Mouse (Mus musculus): ENCODE results near the gene Aars.

The Aars gene

GRCm38 (mm10) chr8:111093865-111094718 lies 61.1 kb downstream of the Aars start, which contains the start of gene Pdpr:
Gene Pdpr (plus strand): TSS chr8:111094630.
- peak; percentile 89 for DNase-seq (ENCODE audit: low read depth, low spot score)

- DNase-seq (ENCODE audit: low read depth, low spot score) = peak; percentile 51
Measured at GRCm38 (mm10) chr8:111094719-111095302, 61.9 kb downstream of the Aars start.

Measured in R1 (cell line).